Mouse (Mus musculus): Measurements from ENCODE around the gene Syt2. TPM values are rescaled to one million over a fixed set of nuclear protein-coding genes. Genes with fewer than 3 reads are reported as not detected.
A peak's percentile ranks its signal among the peaks of the same experiment; 100 is the strongest.

Syt2 gene
- polyA plus RNA-seq, 1 experiment = 0.05 TPM

GRCm38 (mm10) chr1:134737463-134737862, 91.0 kb downstream of the Syt2 start:
- no peak for TF ChIP-seq POLR2A (IDR thresholded peaks at IDR 0.05; ENCODE audit: control insufficient read depth, extremely low read depth, insufficient read depth, low read length, poor library complexity)
- no peak for TF ChIP-seq CTCF (IDR thresholded peaks at IDR 0.05; ENCODE audit: borderline replicate concordance, control insufficient read depth, extremely low read depth, insufficient read depth, low read length, poor library complexity)
- DNase-seq = no peak
- Histone ChIP-seq H3K4me1 (replicated peaks; ENCODE audit: control insufficient read depth, insufficient read depth, low read length) (no peaks in the 10 kb centered on the region), H3K4me3 (ENCODE audit: control insufficient read depth, insufficient read depth, low read length) (no peak overlapping the region), H3K27me3 (ENCODE audit: control insufficient read depth, insufficient read depth, low read length) (no peaks in the 10 kb centered on the region), H3K36me3 (ENCODE audit: control insufficient read depth, insufficient read depth, low read length) (no peaks in the 10 kb centered on the region), H3K27ac (ENCODE audit: control insufficient read depth, insufficient read depth, low read length) (no peak overlapping the region)
- 82% methylated on average over 9 of the region's 9 CpGs for WGBS

- Histone ChIP-seq H3K4me1 (replicated peaks; ENCODE audit: control insufficient read depth, insufficient read depth, low read length) (no peaks in the 10 kb centered on the region), H3K27ac (ENCODE audit: control insufficient read depth, insufficient read depth, low read length) (no peak overlapping the region), H3K36me3 (ENCODE audit: control insufficient read depth, insufficient read depth, low read length) (no peaks in the 10 kb centered on the region), H3K4me3 (ENCODE audit: control insufficient read depth, insufficient read depth, low read length) (no peak overlapping the region), H3K27me3 (ENCODE audit: control insufficient read depth, insufficient read depth, low read length) (no peaks in the 10 kb centered on the region)
- no peak for TF ChIP-seq POLR2A (IDR thresholded peaks at IDR 0.05; ENCODE audit: control insufficient read depth, extremely low read depth, insufficient read depth, low read length, poor library complexity)
- no peak for TF ChIP-seq CTCF (IDR thresholded peaks at IDR 0.05; ENCODE audit: borderline replicate concordance, control insufficient read depth, extremely low read depth, insufficient read depth, low read length, poor library complexity)
- WGBS = 85% methylated on average over 6 of the region's 6 CpGs
- DNase-seq = peak; percentile 19
Observed at GRCm38 (mm10) chr1:134741433-134741832, 95.0 kb downstream of the Syt2 start.

- Histone ChIP-seq H3K27ac (ENCODE audit: control insufficient read depth, insufficient read depth, low read length) (no peak overlapping the region), H3K4me1 (replicated peaks; ENCODE audit: control insufficient read depth, insufficient read depth, low read length) (no peaks in the 10 kb centered on the region), H3K36me3 (ENCODE audit: control insufficient read depth, insufficient read depth, low read length) (no peaks in the 10 kb centered on the region), H3K4me3 (ENCODE audit: control insufficient read depth, insufficient read depth, low read length) (no peak overlapping the region), H3K27me3 (ENCODE audit: control insufficient read depth, insufficient read depth, low read length) (no peaks in the 10 kb centered on the region)
- WGBS = 95% methylated on average over 7 of the region's 7 CpGs
- no peak for DNase-seq
- TF ChIP-seq POLR2A (IDR thresholded peaks at IDR 0.05; ENCODE audit: control insufficient read depth, extremely low read depth, insufficient read depth, low read length, poor library complexity) (no peak), CTCF (IDR thresholded peaks at IDR 0.05; ENCODE audit: borderline replicate concordance, control insufficient read depth, extremely low read depth, insufficient read depth, low read length, poor library complexity) (no peak)
Observed at GRCm38 (mm10) chr1:134741946-134742661, 95.6 kb downstream of the Syt2 start.

- H3K27ac ChIP-seq (ENCODE audit: control insufficient read depth, insufficient read depth, low read length) = no peak overlapping the region
- no peaks in the 10 kb centered on the region for H3K36me3 ChIP-seq (ENCODE audit: control insufficient read depth, insufficient read depth, low read length)
- peak; percentile 8 for DNase-seq
- 50% methylated on average over 6 of the region's 6 CpGs for WGBS
- H3K4me3 ChIP-seq (ENCODE audit: control insufficient read depth, insufficient read depth, low read length) = no peak overlapping the region
- TF ChIP-seq POLR2A (IDR thresholded peaks at IDR 0.05; ENCODE audit: control insufficient read depth, extremely low read depth, insufficient read depth, low read length, poor library complexity) = no peak
- peak; percentile 61; the same call in 1 of the 2 replicates for TF ChIP-seq CTCF (IDR thresholded peaks at IDR 0.05; ENCODE audit: borderline replicate concordance, control insufficient read depth, extremely low read depth, insufficient read depth, low read length, poor library complexity)
- peaks cover 4% of the 10 kb centered on the region for H3K4me1 ChIP-seq (replicated peaks; ENCODE audit: control insufficient read depth, insufficient read depth, low read length)
- no peaks in the 10 kb centered on the region for H3K27me3 ChIP-seq (ENCODE audit: control insufficient read depth, insufficient read depth, low read length)
Observed at GRCm38 (mm10) chr1:134745648-134746047, 99.2 kb downstream of the Syt2 start.

- WGBS = 4% methylated on average over 23 of the region's 23 CpGs
- DNase-seq = peak; percentile 83
- H3K4me1 ChIP-seq (replicated peaks; ENCODE audit: control insufficient read depth, insufficient read depth, low read length) = peaks cover 4% of the 10 kb centered on the region
- TF ChIP-seq CTCF (IDR thresholded peaks at IDR 0.05; ENCODE audit: borderline replicate concordance, control insufficient read depth, extremely low read depth, insufficient read depth, low read length, poor library complexity) = no peak
- TF ChIP-seq POLR2A (IDR thresholded peaks at IDR 0.05; ENCODE audit: control insufficient read depth, extremely low read depth, insufficient read depth, low read length, poor library complexity) = no peak
- H3K27ac ChIP-seq (ENCODE audit: control insufficient read depth, insufficient read depth, low read length) = no peak overlapping the region
- no peaks in the 10 kb centered on the region for H3K27me3 ChIP-seq (ENCODE audit: control insufficient read depth, insufficient read depth, low read length)
- peak overlapping the region; percentile 10; the same call in 1 of the 2 replicates for H3K4me3 ChIP-seq (ENCODE audit: control insufficient read depth, insufficient read depth, low read length)
- no peaks in the 10 kb centered on the region for H3K36me3 ChIP-seq (ENCODE audit: control insufficient read depth, insufficient read depth, low read length)
Observed at GRCm38 (mm10) chr1:134747236-134748174, 101.0 kb downstream of the Syt2 start.

GRCm38 (mm10) chr1:134749889-134750288, 103.4 kb downstream of the Syt2 start:
- Histone ChIP-seq H3K36me3 (ENCODE audit: control insufficient read depth, insufficient read depth, low read length) (no peaks in the 10 kb centered on the region), H3K4me1 (replicated peaks; ENCODE audit: control insufficient read depth, insufficient read depth, low read length) (peaks cover 8% of the 10 kb centered on the region), H3K27me3 (ENCODE audit: control insufficient read depth, insufficient read depth, low read length) (no peaks in the 10 kb centered on the region), H3K27ac (ENCODE audit: control insufficient read depth, insufficient read depth, low read length) (no peak overlapping the region), H3K4me3 (ENCODE audit: control insufficient read depth, insufficient read depth, low read length) (no peak overlapping the region)
- 89% methylated on average over 7 of the region's 7 CpGs for WGBS
- DNase-seq = no peak
- TF ChIP-seq POLR2A (IDR thresholded peaks at IDR 0.05; ENCODE audit: control insufficient read depth, extremely low read depth, insufficient read depth, low read length, poor library complexity) (no peak), CTCF (IDR thresholded peaks at IDR 0.05; ENCODE audit: borderline replicate concordance, control insufficient read depth, extremely low read depth, insufficient read depth, low read length, poor library complexity) (no peak)
